Mouse (Mus musculus): ENCODE measurements around the gene Pygm. TPM values are rescaled to one million over a fixed set of nuclear protein-coding genes. Genes with fewer than 3 reads are reported as not detected.

The Pygm gene
- polyA plus RNA-seq, 1 experiment from 2014 or later: 12.0 TPM

- Histone ChIP-seq H3K9me3 (replicated peaks) (no peaks in the 10 kb centered on the region), H3K36me3 (peaks cover 66% of the 10 kb centered on the region), H3K4me3 (replicated peaks) (no peak overlapping the region), H3K27ac (replicated peaks) (peak overlapping the region; percentile 23; the same call in 1 of the 2 replicates), H3K27me3 (replicated peaks) (no peaks in the 10 kb centered on the region), H3K4me2 (no peak overlapping the region), H3K9ac (replicated peaks) (no peak overlapping the region), H3K4me1 (peaks cover 19% of the 10 kb centered on the region)
- WGBS: 80% methylated on average over 2 of the region's 2 CpGs
- ATAC-seq (ENCODE audit: low FRiP score): no peak
Measured at GRCm38 (mm10) chr19:6376643-6377042, 7.6 kb upstream of the Pygm start.

- peak overlapping the region; percentile 23 for H3K27ac ChIP-seq (replicated peaks)
- no peak overlapping the region for H3K4me3 ChIP-seq (replicated peaks)
- no peak for ATAC-seq (ENCODE audit: low FRiP score)
- H3K36me3 ChIP-seq: peaks cover 57% of the 10 kb centered on the region
- H3K27me3 ChIP-seq (replicated peaks): no peaks in the 10 kb centered on the region
- 24% methylated on average over 11 of the region's 11 CpGs for WGBS
- no peak overlapping the region for H3K9ac ChIP-seq (replicated peaks)
- no peak overlapping the region for H3K4me2 ChIP-seq
- peaks cover 19% of the 10 kb centered on the region for H3K4me1 ChIP-seq
- no peaks in the 10 kb centered on the region for H3K9me3 ChIP-seq (replicated peaks)
Measured at GRCm38 (mm10) chr19:6377327-6378040, 6.7 kb upstream of the Pygm start.

- H3K9ac ChIP-seq (replicated peaks): no peak overlapping the region
- peaks cover 28% of the 10 kb centered on the region for H3K4me1 ChIP-seq
- ATAC-seq (ENCODE audit: low FRiP score): no peak
- H3K4me3 ChIP-seq (replicated peaks): no peak overlapping the region
- H3K27me3 ChIP-seq (replicated peaks): no peaks in the 10 kb centered on the region
- WGBS: 89% methylated on average over 9 of the region's 9 CpGs
- H3K9me3 ChIP-seq (replicated peaks): no peaks in the 10 kb centered on the region
- H3K27ac ChIP-seq (replicated peaks): 0 out of 2 replicates have a peak overlapping the region, but pooled peaks have one; percentile 43
- peaks cover 29% of the 10 kb centered on the region for H3K36me3 ChIP-seq
- H3K4me2 ChIP-seq: no peak overlapping the region
Measured at GRCm38 (mm10) chr19:6380411-6381166, 3.6 kb upstream of the Pygm start.

- Histone ChIP-seq H3K4me2 (no peak overlapping the region), H3K9ac (replicated peaks) (no peak overlapping the region), H3K27me3 (replicated peaks) (no peaks in the 10 kb centered on the region), H3K4me3 (replicated peaks) (no peak overlapping the region), H3K4me1 (peaks cover 28% of the 10 kb centered on the region), H3K36me3 (peaks cover 22% of the 10 kb centered on the region), H3K9me3 (replicated peaks) (no peaks in the 10 kb centered on the region), H3K27ac (replicated peaks) (no peak overlapping the region)
- ATAC-seq (ENCODE audit: low FRiP score): no peak
- 93% methylated on average over 5 of the region's 5 CpGs for WGBS
Measured at GRCm38 (mm10) chr19:6381238-6381637, 3.0 kb upstream of the Pygm start.

- Histone ChIP-seq H3K27ac (replicated peaks) (no peak overlapping the region), H3K9ac (replicated peaks) (no peak overlapping the region), H3K9me3 (replicated peaks) (no peaks in the 10 kb centered on the region), H3K4me2 (no peak overlapping the region), H3K4me3 (replicated peaks) (no peak overlapping the region), H3K4me1 (peaks cover 21% of the 10 kb centered on the region), H3K27me3 (replicated peaks) (no peaks in the 10 kb centered on the region), H3K36me3 (peaks cover 10% of the 10 kb centered on the region)
- WGBS: 85% methylated on average over 4 of the region's 4 CpGs
- no peak for ATAC-seq (ENCODE audit: low FRiP score)
Measured at GRCm38 (mm10) chr19:6382323-6382924, 1.8 kb upstream of the Pygm start.

- Histone ChIP-seq H3K4me3 (replicated peaks) (no peak overlapping the region), H3K9me3 (replicated peaks) (no peaks in the 10 kb centered on the region), H3K4me2 (no peak overlapping the region), H3K36me3 (peaks cover 6% of the 10 kb centered on the region), H3K9ac (replicated peaks) (no peak overlapping the region), H3K4me1 (peaks cover 13% of the 10 kb centered on the region; the same call in 1 of the 2 replicates), H3K27ac (replicated peaks) (0 out of 2 replicates have a peak overlapping the region, but pooled peaks have one; percentile 37), H3K27me3 (replicated peaks) (no peaks in the 10 kb centered on the region)
- no peak for ATAC-seq (ENCODE audit: low FRiP score)
- WGBS: 59% methylated on average over 5 of the region's 5 CpGs
Measured at GRCm38 (mm10) chr19:6383470-6383869, 729 bp upstream of the Pygm start.

GRCm38 (mm10) chr19:6384954-6385353 lies 755 bp downstream of the Pygm start:
- no peaks in the 10 kb centered on the region for H3K9me3 ChIP-seq (replicated peaks)
- no peak overlapping the region for H3K4me2 ChIP-seq
- H3K27me3 ChIP-seq (replicated peaks): no peaks in the 10 kb centered on the region
- no peaks in the 10 kb centered on the region for H3K36me3 ChIP-seq
- 87% methylated on average over 11 of the region's 11 CpGs for WGBS
- H3K27ac ChIP-seq (replicated peaks): no peak overlapping the region
- ATAC-seq (ENCODE audit: low FRiP score): no peak
- H3K4me1 ChIP-seq: peaks cover 24% of the 10 kb centered on the region
- H3K9ac ChIP-seq (replicated peaks): no peak overlapping the region
- H3K4me3 ChIP-seq (replicated peaks): no peak overlapping the region

- ATAC-seq (ENCODE audit: low FRiP score): no peak
- H3K4me2 ChIP-seq: no peak overlapping the region
- no peak overlapping the region for H3K27ac ChIP-seq (replicated peaks)
- H3K27me3 ChIP-seq (replicated peaks): no peaks in the 10 kb centered on the region
- H3K4me1 ChIP-seq: peaks cover 26% of the 10 kb centered on the region
- 87% methylated on average over 5 of the region's 5 CpGs for WGBS
- no peak overlapping the region for H3K9ac ChIP-seq (replicated peaks)
- H3K4me3 ChIP-seq (replicated peaks): no peak overlapping the region
- H3K36me3 ChIP-seq: no peaks in the 10 kb centered on the region
- no peaks in the 10 kb centered on the region for H3K9me3 ChIP-seq (replicated peaks)
Measured at GRCm38 (mm10) chr19:6385419-6385818, 1.2 kb downstream of the Pygm start.

GRCm38 (mm10) chr19:6385821-6386220 lies 1.6 kb downstream of the Pygm start:
- Histone ChIP-seq H3K4me1 (peaks cover 26% of the 10 kb centered on the region), H3K27me3 (replicated peaks) (no peaks in the 10 kb centered on the region), H3K36me3 (no peaks in the 10 kb centered on the region), H3K9ac (replicated peaks) (no peak overlapping the region), H3K27ac (replicated peaks) (no peak overlapping the region), H3K4me2 (no peak overlapping the region), H3K4me3 (replicated peaks) (no peak overlapping the region), H3K9me3 (replicated peaks) (no peaks in the 10 kb centered on the region)
- no peak for ATAC-seq (ENCODE audit: low FRiP score)
- 84% methylated on average over 7 of the region's 7 CpGs for WGBS

GRCm38 (mm10) chr19:6386234-6386633 lies 2.0 kb downstream of the Pygm start:
- 67% methylated on average over 9 of the region's 9 CpGs for WGBS
- no peak overlapping the region for H3K4me3 ChIP-seq (replicated peaks)
- no peaks in the 10 kb centered on the region for H3K36me3 ChIP-seq
- no peak overlapping the region for H3K27ac ChIP-seq (replicated peaks)
- H3K27me3 ChIP-seq (replicated peaks): no peaks in the 10 kb centered on the region
- no peak overlapping the region for H3K4me2 ChIP-seq
- ATAC-seq (ENCODE audit: low FRiP score): no peak
- H3K9me3 ChIP-seq (replicated peaks): no peaks in the 10 kb centered on the region
- H3K4me1 ChIP-seq: peaks cover 26% of the 10 kb centered on the region
- no peak overlapping the region for H3K9ac ChIP-seq (replicated peaks)

GRCm38 (mm10) chr19:6388006-6388405 lies 3.8 kb downstream of the Pygm start:
- Histone ChIP-seq H3K4me3 (replicated peaks) (no peak overlapping the region), H3K27me3 (replicated peaks) (no peaks in the 10 kb centered on the region), H3K27ac (replicated peaks) (no peak overlapping the region), H3K36me3 (no peaks in the 10 kb centered on the region), H3K4me1 (peaks cover 26% of the 10 kb centered on the region), H3K4me2 (no peak overlapping the region), H3K9me3 (replicated peaks) (no peaks in the 10 kb centered on the region), H3K9ac (replicated peaks) (no peak overlapping the region)
- 84% methylated on average over 13 of the region's 13 CpGs for WGBS
- no peak for ATAC-seq (ENCODE audit: low FRiP score)

All from neural tube, embryonic 15.5 days (tissue).